Mouse (Mus musculus) megakaryocyte progenitor cell, adult 5-6 weeks (primary cell): ENCODE measurements at regions not wholly inside any gene's neighbourhood (a gene's known extent, or its start where the extent isn't known, plus 50 kb on each side); places are given as distances from the start of the nearest gene placed in this dataset.
A peak's percentile ranks its signal among the peaks of the same experiment; 100 is the strongest.

ENCODE experiments used
- ATAC-seq: replicated peaks from 2 replicates; pipeline ENCODE4 v1.8.0; 2016; ENCODE audit warnings: mild to moderate bottlenecking, moderate TSS enrichment, inconsistent platforms; ENCODE audit not compliant: poor library complexity

DNA sequence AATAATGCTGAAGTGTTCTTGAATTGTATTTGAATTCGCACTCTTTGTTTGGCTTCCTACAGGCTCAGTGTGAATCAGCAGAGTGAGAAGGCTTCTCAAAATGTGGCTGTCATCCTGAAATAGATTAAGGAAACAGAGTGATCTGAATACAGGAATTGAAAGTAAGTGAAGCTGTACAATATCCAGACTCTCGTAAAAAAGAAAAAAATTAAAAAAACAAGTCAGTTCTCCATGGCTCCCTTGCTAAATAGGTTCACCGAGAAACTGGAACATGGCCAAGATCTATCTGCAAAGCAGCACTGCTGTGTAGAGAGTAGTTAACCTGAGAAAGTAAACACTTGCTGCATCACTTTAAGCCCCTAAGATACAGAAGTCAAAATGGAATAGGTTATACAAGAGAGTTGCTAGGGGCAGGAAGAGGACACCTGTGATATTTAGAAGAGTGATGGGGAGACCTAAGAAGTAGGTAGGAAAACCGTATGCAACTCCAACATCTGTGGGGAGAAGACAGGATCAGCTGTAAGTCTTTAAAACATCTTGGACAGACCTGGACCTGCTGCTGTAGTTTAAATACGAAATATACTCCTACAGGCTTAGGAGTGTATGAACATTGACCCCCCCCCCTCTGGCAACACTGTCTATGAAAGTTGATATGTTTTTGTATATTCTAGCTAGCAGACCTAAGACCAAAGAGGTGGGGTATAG lies 423.3 kb downstream of the Basp1 start:
- ATAC-seq, result peak; percentile 54

DNA sequence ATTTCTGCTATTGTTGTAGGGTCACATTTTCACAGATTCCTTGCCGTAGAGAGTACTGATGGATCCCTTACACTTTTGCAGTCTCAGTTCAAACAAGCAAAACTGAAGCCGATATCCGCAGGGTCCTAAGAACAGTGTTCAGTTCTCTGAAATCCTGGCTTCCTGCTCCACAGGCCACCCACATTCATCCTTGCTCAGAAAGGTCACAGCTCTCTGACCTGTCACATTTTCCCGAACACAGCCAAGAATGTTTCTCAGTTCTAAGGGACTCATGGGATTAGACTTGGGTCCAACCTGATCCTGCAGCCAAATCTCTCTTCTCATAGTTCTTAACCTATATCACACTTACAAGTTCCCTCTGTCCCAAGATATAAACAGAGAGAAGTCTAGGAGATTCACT lies 432.7 kb downstream of the Basp1 start:
- ATAC-seq, result no peak

DNA sequence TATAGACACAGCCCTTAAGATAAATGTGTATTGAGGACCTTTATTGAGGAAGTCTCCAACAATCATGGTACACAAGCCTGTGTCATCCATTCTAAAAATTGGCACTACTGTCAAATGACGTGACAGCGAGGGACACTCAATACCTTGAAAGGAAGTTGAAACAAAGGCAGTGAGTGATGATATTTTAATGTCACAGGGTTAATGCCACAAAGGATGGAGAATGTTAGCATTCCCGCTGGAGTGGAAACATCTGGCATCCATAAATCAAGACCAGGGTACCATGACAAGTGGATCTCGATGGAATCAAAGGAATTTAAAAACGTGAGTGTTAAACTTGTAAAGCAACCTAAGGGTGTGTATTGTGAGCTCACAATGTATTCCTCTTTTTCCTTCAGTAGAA lies 441.5 kb downstream of the Basp1 start:
- no peak for ATAC-seq

DNA sequence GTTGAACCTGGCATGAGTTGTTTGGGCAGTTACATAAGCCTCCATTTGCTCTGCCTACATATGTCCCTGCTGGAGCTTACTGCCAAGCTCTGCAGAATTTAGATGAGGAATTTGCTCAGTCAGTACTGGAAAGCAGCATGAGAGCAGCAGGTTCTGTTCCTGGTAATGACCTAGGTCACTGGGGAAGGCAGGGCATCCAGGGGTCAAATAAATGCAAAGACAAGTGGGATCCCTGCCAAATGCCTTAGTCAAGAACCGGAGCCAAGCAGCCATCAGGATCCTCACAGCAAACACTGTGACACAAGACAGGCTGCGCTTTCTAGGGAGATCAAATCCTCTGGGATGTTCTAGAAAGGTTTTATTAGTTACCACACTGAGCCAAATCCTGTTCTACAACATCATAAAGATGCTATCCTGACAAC lies 444.2 kb downstream of the Basp1 start:
- ATAC-seq, result no peak

DNA sequence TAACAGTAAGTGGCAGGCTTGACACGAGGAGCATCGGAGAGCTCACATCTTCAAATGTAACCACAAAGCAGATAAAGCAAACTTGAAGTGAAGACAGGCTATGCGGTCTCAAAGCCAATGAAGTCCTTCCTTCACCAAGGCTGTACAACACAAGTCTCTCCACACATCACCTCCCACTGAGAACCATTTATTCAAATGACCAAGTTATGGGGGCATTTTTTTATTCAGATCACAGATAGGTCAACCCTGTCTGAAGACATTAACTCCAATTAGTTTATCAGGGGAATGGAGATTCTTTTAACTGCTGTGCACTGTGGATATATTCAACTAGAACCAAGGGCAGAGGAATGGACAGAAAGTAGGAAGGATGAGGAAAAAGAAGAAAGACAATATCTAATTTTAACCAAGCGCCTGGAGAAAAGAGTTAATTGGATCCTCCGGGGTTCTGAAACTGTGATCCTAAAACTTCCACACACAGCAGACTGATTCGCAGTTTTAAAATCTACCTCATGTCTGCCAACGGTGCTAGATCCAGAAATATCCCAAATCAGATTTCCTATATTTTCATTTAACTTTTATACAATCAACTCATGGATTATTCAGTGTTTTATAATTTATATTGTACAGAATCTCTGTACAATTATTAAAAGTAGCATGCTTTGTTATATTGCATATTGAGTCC lies 444.8 kb downstream of the Basp1 start:
- ATAC-seq, result no peak

DNA sequence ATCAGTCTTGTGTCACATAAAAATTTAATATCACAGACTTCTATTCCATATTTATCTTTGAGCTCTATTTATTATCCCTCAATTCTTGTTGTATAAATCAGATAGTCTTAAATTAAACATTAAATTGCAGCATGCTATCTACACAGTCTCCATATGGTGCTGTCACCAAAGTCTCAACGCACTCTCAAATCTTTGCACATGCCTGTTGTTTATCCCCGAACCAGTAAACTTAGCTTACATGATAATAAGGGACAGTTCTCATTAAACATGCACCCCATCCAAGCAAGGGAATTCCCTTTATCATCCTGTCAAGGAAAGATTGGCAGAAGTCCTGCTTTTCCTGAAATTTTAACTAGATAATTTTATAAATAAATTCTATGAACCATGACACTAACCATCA lies 483.8 kb downstream of the Basp1 start:
- ATAC-seq, result no peak

DNA sequence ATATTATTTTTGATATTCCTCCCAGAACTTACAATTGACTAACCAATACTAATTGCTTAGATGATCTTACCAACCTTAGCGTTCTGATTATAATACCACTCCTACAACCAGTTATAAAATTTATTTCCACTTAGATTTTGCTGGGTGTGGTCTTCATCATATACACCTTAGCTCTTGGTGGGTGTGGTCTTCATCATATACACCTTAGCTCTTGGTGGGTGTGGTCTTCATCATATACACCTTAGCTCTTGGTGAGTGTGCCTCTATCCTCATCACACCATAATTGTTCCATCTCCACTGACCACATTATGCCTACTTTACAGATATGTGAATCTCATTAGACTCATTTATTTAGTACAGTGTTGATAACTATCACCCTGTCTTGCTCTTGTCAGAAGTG lies 501.7 kb downstream of the Basp1 start:
- no peak for ATAC-seq

DNA sequence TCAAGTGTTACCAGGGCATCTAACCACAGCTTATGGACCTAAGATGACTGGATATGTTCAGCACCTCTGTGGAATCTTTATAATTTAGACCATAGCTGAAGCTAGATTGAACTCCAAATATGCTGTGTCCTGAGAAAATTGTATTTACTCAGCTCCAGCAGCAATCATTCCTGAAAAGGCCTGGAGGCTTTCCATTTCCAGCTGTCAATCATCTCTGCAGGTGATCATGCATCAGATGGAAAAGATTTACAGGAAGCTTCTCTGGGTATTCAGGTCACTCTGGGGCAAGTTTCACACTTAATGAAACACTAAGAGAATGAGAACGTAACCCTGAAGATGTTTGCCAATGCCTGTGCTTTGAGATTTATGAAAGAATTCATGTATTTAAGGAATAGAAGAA lies 502.1 kb downstream of the Basp1 start:
- ATAC-seq, result no peak

DNA sequence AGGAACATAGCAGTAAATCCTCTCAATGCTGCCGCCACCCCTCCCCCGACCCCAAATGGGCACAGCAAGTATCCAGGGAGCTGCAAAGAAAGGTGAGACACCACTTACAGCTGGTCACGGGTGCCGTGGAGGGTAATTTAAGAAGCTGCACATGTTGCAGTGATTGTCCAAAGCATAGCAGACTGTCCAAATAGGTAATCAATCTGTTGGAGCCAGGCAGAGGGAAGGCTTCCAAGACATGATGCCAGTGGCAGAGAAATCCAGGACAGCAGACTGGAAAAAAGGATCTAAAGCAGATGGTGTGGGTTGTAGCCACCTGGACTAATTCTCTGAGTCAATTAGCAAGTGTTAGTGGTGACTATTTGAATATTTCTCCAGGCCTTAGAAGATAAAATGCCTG lies 506.6 kb downstream of the Basp1 start:
- ATAC-seq, result no peak

DNA sequence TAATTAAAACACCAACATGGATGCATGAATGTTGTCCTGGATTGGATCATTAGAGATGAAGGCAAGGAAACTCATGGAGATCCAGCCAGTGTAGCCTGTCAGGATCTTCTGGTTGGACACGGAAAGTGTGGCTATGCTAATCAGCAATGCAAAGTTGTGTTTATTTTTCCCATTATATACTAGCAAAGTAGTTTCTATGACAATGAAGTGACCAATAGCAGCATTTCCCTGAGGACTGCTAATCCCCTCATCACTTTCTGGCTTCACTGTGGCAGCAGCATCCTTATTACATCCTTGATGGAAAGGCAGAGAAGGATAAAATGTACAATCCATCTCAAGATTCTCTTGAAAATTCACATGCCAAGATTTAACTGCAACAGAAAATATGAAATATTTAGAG lies 534.7 kb downstream of the Basp1 start:
- ATAC-seq, result no peak

DNA sequence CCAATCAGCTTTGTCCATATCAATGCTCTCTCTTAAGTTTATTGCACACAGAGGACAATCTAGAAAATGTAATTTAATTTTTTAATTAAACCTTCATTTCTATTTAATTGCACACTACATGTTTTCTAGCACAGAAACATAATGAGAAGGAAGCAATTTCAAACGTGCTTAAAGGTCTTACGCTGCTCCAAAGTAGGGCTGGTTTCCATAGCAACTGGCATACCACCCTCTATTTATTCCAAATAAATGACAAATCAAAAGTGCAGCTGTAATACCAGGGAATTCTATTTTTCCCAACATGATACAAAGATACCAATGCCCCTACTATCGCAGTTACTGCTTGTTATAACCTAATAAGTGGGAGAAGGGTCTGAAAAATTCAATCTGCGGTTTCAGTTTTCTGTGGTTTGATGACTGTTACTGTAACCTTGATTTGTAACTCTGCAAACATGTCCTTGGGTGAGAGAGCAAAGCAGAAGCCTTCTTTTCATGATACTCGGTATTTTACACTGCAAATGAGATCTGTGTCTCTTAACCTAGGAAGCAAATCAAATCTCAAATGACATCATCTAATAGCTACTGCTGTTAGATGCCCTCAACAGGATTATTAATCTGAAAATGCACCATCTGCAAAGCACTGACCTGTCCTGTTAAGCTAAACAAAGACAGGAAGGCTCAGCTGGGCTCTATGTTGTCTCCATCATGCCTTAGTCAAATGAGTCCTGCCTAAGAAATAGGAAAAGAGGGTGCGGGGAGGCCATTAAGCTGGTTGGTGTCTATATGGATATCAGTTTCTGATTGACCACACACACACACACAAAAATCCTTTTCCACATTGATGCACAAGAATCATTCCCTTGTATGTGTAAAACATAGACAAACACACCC lies 535.6 kb downstream of the Basp1 start:
- ATAC-seq, result no peak

DNA sequence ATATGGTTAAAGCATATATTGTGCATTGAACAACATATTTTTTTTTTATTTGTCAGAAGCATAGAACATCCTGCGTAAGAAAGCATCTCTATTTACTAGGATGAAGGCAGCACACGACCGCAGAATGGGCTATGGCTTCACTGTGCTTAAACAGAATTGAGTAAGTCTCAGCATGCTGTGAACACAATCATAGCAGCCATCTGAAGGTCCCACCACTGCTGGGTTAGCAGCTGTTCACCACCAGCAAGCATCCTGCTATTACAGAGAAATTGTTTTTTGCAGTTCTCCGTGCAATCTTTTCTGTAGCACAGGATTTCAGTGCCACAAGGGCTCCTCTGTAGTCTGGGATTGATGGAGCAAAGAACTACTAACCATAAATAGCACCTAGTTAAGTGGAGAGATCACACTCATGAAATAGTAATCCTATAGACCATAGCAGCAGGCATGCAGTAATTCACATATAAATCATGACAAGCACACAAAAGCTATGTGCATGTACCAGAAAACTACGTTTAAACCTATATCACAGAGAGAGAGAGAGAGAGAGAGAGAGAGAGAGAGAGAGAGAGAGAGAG lies 537.3 kb downstream of the Basp1 start:
- ATAC-seq, result no peak

DNA sequence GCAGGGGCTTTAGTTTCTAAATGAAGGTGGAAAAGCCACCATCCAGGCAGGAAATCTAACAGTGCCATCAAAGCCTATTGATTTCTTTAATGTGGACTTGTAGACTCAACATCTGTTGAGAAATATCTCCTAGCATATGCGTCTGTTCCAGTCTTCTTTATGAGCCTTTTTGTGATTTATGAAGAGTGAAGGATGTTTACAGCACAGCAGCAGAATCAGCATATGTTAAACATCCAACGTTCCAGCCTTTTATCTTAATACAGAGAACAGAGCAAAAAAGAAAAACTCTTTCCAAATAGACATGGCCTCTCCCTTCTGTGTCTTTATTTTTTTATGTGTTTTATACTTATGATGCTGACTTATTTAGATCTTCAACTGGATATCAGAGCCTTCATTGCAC lies 573.3 kb downstream of the Basp1 start:
- no peak for ATAC-seq

DNA sequence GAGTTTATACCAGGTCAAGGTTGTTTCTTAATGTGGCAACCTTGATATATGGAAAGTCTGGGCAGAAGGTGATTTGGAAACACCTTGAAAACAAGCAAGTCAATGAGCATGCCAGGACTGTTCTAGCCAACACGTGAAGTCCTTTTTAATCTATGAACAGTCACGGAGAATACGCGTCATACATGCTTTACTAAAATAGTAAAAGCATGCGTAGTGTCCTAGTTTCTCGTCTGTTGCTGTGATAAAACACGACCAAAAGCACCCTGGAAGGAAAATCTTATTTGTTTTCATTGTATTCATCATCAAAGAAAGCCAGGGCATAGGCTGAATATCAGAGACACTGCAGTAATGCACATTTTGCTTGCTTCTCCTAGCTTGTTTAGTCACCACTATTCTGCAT lies 575.2 kb downstream of the Basp1 start:
- ATAC-seq, result no peak

DNA sequence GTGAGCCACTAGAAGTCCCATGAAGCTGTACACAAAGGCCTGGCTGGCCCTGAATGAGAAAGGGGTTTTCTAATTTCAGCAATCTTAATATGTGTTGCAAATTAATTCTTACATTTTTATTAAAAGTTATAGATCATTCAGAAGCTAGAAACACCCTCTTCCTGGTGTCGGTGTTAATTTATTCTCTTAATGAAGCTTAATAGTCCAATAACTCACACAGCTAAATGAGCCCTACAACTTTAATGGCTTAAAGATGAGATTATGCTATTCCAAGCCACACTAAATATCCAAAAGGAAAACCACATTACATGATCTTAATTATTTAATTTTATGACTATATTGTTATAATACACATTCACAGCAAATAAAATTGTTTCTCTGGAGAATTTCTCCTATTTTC lies 585.7 kb downstream of the Basp1 start:
- ATAC-seq, result no peak

DNA sequence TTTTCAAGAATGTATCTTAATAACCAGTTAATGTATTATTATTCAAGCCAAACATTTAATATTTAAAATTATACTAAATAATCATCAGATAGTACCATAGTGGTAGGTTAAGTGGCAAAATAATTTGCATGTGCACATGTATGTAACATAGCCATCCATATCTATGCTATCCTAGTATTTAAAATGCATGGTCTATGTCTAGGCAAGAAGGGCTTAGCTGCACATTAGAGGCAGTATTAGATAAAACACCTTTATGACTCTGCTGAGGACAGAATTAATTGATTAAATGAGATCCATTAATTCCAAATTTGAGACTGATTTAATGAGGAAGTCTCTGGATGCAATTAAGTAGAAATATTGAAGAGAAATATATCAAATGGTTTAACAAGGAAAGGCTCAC lies 586.3 kb downstream of the Basp1 start:
- no peak for ATAC-seq

DNA sequence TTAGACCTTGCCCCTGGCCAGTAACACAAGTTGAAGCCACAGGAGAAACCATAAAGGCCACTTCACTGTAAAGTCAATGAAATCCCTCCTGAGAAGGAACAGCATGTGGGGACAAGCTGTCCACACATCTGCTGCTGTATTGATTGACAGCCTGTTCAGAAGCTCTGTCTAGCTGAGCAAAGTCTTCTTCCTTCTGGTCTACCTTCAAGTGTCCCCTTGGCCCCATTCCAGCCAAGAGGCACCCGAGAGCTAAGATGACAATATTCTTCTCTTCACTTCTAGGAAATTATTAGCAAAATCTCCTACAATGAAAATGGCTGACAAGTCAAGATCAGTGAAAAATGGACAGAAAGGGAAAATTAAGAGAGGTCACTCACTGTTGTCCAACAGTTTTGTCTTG lies 616.7 kb downstream of the Basp1 start:
- ATAC-seq, result no peak

DNA sequence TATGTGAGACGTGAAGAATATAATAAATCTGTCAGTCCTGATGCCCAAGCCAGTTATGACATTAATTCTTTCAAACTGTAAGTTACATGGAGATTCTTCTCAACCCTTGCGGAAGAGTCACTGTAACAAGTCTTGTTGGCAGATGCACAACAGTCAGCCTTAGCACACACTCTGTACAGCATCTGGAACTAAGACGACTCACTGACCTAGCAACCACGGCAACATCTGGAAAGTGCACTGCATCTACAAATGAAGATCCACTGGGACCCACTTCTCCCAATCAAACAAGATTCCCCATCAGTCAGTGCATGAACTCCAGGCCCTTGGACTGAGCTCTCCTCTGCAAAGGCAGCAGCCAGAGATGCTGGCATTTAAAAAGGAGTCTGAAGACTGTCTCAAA lies 620.2 kb downstream of the Basp1 start:
- ATAC-seq, result no peak

DNA sequence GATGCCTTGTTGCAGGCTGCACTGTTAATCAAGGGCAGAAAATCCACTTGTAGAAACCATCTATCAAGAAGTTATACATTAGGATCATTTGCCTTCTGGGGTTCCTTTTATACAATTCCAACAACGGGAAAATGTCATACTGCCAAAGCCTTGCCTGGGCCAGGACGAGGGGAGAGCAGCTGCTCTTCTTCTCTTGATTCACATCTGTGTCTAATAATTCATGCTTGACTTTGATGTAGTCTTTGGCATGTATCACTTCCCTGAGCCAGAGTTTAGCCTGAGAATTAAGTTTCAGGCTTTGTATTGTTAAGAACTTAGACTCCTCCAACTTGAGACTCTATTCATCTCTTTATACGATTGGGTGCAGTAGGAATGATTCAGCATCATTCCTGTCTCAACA lies 627.2 kb downstream of the Basp1 start:
- no peak for ATAC-seq

DNA sequence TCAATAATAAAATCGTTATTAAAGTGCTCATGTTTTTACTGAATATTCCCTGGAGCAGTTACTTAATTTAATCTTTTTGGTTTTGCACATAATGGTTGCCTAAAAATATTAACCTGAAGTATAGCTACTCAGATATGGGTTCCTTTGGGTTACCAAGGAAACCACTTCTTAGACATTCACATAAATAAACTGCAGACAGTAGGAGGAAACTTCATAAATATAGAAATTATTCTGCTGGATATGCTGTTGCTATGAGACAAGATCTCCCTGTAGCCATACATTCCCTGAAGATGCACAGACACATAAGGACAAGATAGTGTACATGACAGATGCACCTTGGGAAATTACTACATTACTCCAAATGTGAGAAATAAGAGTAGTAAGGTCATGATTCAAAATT lies 635.3 kb downstream of the Basp1 start:
- ATAC-seq, result no peak

DNA sequence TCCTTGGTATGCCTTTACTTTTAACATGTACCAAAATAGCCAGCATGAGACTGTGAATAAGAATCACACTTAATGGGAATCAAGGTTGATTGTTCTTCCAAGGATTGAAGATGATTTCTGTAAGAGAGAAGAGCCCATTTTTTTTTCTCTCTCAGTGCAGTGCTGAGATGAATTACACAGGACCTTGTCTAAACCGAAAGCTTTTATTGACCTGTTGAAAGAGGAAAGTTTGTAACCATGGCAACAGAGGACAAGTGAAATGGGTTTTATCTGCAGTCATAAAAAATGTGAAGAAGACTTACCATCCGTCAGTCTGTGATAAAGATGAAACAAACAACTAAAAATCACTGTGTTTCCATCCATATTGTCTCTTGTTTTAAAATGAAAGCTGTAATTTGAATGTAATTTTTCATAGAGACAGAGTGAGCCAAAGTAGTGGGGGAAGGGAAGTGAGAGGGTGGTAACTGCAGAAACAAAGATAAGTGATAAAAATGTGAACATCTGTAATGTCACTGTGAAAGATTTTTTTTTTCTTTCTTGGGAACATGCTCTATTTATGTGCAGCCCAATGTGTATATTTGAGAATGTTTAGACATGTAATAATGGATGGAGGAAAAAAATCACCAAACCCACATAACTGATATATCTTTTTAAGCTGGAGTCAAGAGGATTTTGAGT lies 661.9 kb downstream of the Basp1 start:
- no peak for ATAC-seq
